20 mouse cellular contexts compared by ENCODE assay signal in genomic region chr2:92747406-92747805, GRCm38 (mm10).
DNase-seq lines count a peak whose midpoint lies in the region; ATAC-seq and TF ChIP-seq lines count a peak whose summit lies in the region.
"Had no signal": no experiment of that assay in that cellular context is flagged by ENCODE, and none has a peak within 500 bp of the region (broad histone marks: within the 10 kb centered on the region; RNA-seq: fewer than 3 reads in every experiment).

No protein-coding gene starts in this region.

- H3K36me3 ChIP-seq in heart, adult 2 months (ENCODE audit: control insufficient read depth, insufficient read depth, low read length) = no peaks in the 10 kb centered on the region
- no peaks in the 10 kb centered on the region for H3K36me3 ChIP-seq in heart, embryonic 11.5 days (ENCODE audit: control insufficient read depth, insufficient read depth, low read length)
- H3K36me3 ChIP-seq in intestine, embryonic 16.5 days (ENCODE audit: control insufficient read depth, insufficient read depth, low read length) = no peaks in the 10 kb centered on the region
- H3K36me3 ChIP-seq: embryonic facial prominence, embryonic 15.5 days; G1E; heart, embryonic 12.5 days; intestine, embryonic 15.5 days; limb, embryonic 13.5 days; lung, embryonic 15.5 days; neural tube, embryonic 12.5 days; stomach, embryonic 15.5 days had no signal

- DNase-seq in heart, adult 2 months = peak; percentile 26 to 36
- peak; percentile 39 for DNase-seq in brain, embryonic 14.5 days (ENCODE audit: low read depth)
- peak; percentile 47 to 49 for DNase-seq in kidney, postnatal 25 days
- DNase-seq in lung, postnatal 25 days (ENCODE audit: low spot score) = peak; percentile 63
- DNase-seq in cerebellum, postnatal 25 days = no peak
- no peak for DNase-seq in neural tube, embryonic 10.5 days (ENCODE audit: extremely low spot score, low spot score)
- DNase-seq: adrenal gland, postnatal 25 days; midbrain, embryonic 14.5 days; thymus, postnatal 25 days had no signal

- no peak for TF ChIP-seq EP300 in heart, adult 2 months (IDR thresholded peaks at IDR 0.05; ENCODE audit: insufficient read depth, low read depth, low read length)

- H3K4me2 ChIP-seq in heart, embryonic 11.5 days = no peak overlapping the region
- H3K4me2 ChIP-seq in intestine, embryonic 16.5 days (ENCODE audit: low read depth, low read length) = no peak overlapping the region
- H3K4me2 ChIP-seq: embryonic facial prominence, embryonic 15.5 days; forebrain, embryonic 13.5 days; heart, embryonic 12.5 days; intestine, embryonic 15.5 days; limb, embryonic 13.5 days; lung, embryonic 15.5 days; neural tube, embryonic 12.5 days; stomach, embryonic 15.5 days had no signal

- 72% methylated on average over 2 of the region's 2 CpGs for WGBS in heart, adult 2 months
- 61% methylated on average over 2 of the region's 2 CpGs for WGBS in heart, embryonic 11.5 days (ENCODE audit: insufficient replicate concordance)
- 69% methylated on average over 2 of the region's 2 CpGs for WGBS in intestine, embryonic 16.5 days

- H3K4me1 ChIP-seq in heart, adult 2 months (ENCODE audit: control insufficient read depth, insufficient read depth, low read length) = peaks cover 15% of the 10 kb centered on the region
- H3K4me1 ChIP-seq in heart, embryonic 11.5 days (ENCODE audit: control insufficient read depth, insufficient read depth, low read length) = 0 out of 2 replicates have a peak, but pooled peaks cover 2% of the 10 kb centered on the region
- H3K4me1 ChIP-seq in intestine, embryonic 16.5 days (ENCODE audit: control insufficient read depth, insufficient read depth, low read length) = peaks cover 10% of the 10 kb centered on the region; the same call in 1 of the 2 replicates

- TF ChIP-seq CTCF in heart, adult 2 months (IDR thresholded peaks at IDR 0.05) = no peak
- no peak for TF ChIP-seq CTCF in brain, embryonic 14.5 days (IDR thresholded peaks at IDR 0.05; ENCODE audit: borderline replicate concordance, extremely low read depth, insufficient read depth, insufficient read length)

- ATAC-seq in heart, embryonic 11.5 days (replicated peaks; ENCODE audit: insufficient number of reproducible peaks, low FRiP score, low TSS enrichment) = no peak
- ATAC-seq in intestine, embryonic 16.5 days = no peak
- ATAC-seq: forebrain, embryonic 13.5 days; intestine, embryonic 15.5 days had no signal

- H3K4me3 ChIP-seq in heart, adult 2 months = no peak overlapping the region
- no peak overlapping the region for H3K4me3 ChIP-seq in heart, embryonic 11.5 days (ENCODE audit: low read depth, low read length)
- H3K4me3 ChIP-seq in intestine, embryonic 16.5 days (ENCODE audit: low read length) = no peak overlapping the region
- H3K4me3 ChIP-seq: embryonic facial prominence, embryonic 15.5 days; forebrain, embryonic 13.5 days; heart, embryonic 12.5 days; intestine, embryonic 15.5 days; limb, embryonic 13.5 days; lung, embryonic 15.5 days; neural tube, embryonic 12.5 days; stomach, embryonic 15.5 days had no signal

- intact Hi-C loops in heart, adult 2 months (cut with DNase I) = no loop called here

- no peaks in the 10 kb centered on the region for H3K9me3 ChIP-seq in heart, embryonic 11.5 days (replicated peaks; ENCODE audit: control insufficient read depth, low read length)
- no peaks in the 10 kb centered on the region for H3K9me3 ChIP-seq in intestine, embryonic 16.5 days (ENCODE audit: control insufficient read depth, low read length)
- H3K9me3 ChIP-seq: embryonic facial prominence, embryonic 15.5 days; forebrain, embryonic 13.5 days; G1E; heart, embryonic 12.5 days; intestine, embryonic 15.5 days; limb, embryonic 13.5 days; lung, embryonic 15.5 days; neural tube, embryonic 12.5 days; stomach, embryonic 15.5 days had no signal

- H3K27ac ChIP-seq in heart, adult 2 months = no peak overlapping the region
- no peak overlapping the region for H3K27ac ChIP-seq in heart, embryonic 11.5 days (ENCODE audit: low read depth, low read length)
- no peak overlapping the region for H3K27ac ChIP-seq in intestine, embryonic 16.5 days (ENCODE audit: low read length)
- H3K27ac ChIP-seq: embryonic facial prominence, embryonic 15.5 days; forebrain, embryonic 13.5 days; intestine, embryonic 15.5 days; limb, embryonic 13.5 days; lung, embryonic 15.5 days; neural tube, embryonic 12.5 days; stomach, embryonic 15.5 days had no signal

- TF ChIP-seq POLR2A in heart, adult 2 months (IDR thresholded peaks at IDR 0.05; ENCODE audit: insufficient read depth, low read depth, low read length) = no peak
- no peak for TF ChIP-seq POLR2A in brain, embryonic 14.5 days (IDR thresholded peaks at IDR 0.05; ENCODE audit: borderline replicate concordance, extremely low read depth, insufficient read depth, insufficient read length, poor library complexity, severe bottlenecking)

- H3K27me3 ChIP-seq in heart, adult 2 months (ENCODE audit: control insufficient read depth, insufficient read depth, low read length) = no peaks in the 10 kb centered on the region
- no peaks in the 10 kb centered on the region for H3K27me3 ChIP-seq in heart, embryonic 11.5 days (ENCODE audit: control insufficient read depth, insufficient read depth, low read length)
- no peaks in the 10 kb centered on the region for H3K27me3 ChIP-seq in intestine, embryonic 16.5 days (replicated peaks; ENCODE audit: control insufficient read depth, insufficient read depth, low read length)
- H3K27me3 ChIP-seq: embryonic facial prominence, embryonic 15.5 days; forebrain, embryonic 13.5 days; heart, embryonic 12.5 days; intestine, embryonic 15.5 days; limb, embryonic 13.5 days; lung, embryonic 15.5 days; neural tube, embryonic 12.5 days; stomach, embryonic 15.5 days had no signal

- H3K9ac ChIP-seq in heart, adult 2 months (ENCODE audit: low read depth, low read length) = no peak overlapping the region
- no peak overlapping the region for H3K9ac ChIP-seq in heart, embryonic 11.5 days (ENCODE audit: low read depth, low read length)
- H3K9ac ChIP-seq in intestine, embryonic 16.5 days (ENCODE audit: low read depth, low read length) = no peak overlapping the region
- H3K9ac ChIP-seq: embryonic facial prominence, embryonic 15.5 days; forebrain, embryonic 13.5 days; heart, embryonic 12.5 days; intestine, embryonic 15.5 days; limb, embryonic 13.5 days; lung, embryonic 15.5 days; neural tube, embryonic 12.5 days; stomach, embryonic 15.5 days had no signal

- no peaks in the 10 kb centered on the region for H3K79me2 ChIP-seq in heart, adult 2 months (replicated peaks; ENCODE audit: control insufficient read depth, insufficient read depth, low read length)

Comparison
In these comparisons a context has a peak if more than half of its experiments do, and no peak if none do; other contexts are left out.
1. DNase-seq: peak in heart, adult 2 months (2 of 2), brain, embryonic 14.5 days (single experiment), kidney, postnatal 25 days (2 of 2) and lung, postnatal 25 days (single experiment); none in cerebellum, postnatal 25 days (0 of 2) and neural tube, embryonic 10.5 days (single experiment).